Mouse (Mus musculus): ENCODE measurements around the gene Ldhc. TPM values are rescaled to one million over a fixed set of nuclear protein-coding genes. Genes with fewer than 3 reads are reported as not detected.

Gene Ldhc
- polyA plus RNA-seq, 1 experiment from 2014 or later = not detected

DNA sequence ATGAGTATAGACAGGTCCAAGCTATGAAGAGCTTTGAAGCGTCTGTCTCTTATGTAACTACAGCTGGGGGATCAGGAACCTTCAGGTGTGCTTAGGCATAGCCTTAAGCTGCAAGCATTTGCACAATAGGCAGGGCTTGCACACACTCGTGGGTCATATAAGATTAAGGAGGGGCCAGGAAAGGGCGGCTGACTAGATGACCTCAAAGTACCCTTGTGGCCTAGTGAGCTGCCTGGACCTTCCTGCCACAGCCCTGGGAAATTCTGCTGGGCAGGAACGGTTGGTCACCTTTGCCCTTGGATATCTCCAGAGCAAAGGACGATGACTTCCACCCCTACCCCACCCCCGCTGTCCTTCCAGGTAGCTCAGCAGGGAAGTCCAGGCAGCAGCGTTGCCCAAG, 21.6 kb upstream of the Ldhc start:
- ATAC-seq (replicated peaks; ENCODE audit: low FRiP score, low TSS enrichment, low read depth) = peak; percentile 33
- Histone ChIP-seq H3K4me1 (replicated peaks; ENCODE audit: control insufficient read depth, insufficient read depth, low read length) (peaks cover 30% of the 10 kb centered on the region), H3K4me2 (ENCODE audit: low read length) (peak overlapping the region; percentile 24; the same call in 1 of the 2 replicates), H3K9ac (ENCODE audit: low read length) (no peak overlapping the region), H3K4me3 (ENCODE audit: low read depth, low read length) (no peak overlapping the region), H3K27ac (ENCODE audit: low read depth) (peak overlapping the region; percentile 77), H3K36me3 (ENCODE audit: control insufficient read depth, insufficient read depth, low read length) (no peaks in the 10 kb centered on the region), H3K9me3 (ENCODE audit: control insufficient read depth, low read length) (no peaks in the 10 kb centered on the region), H3K27me3 (replicated peaks; ENCODE audit: control insufficient read depth, insufficient read depth, low read length) (no peaks in the 10 kb centered on the region)
- no peak for DNase-seq (ENCODE audit: low spot score)
- WGBS = 23% methylated on average over 7 of the region's 7 CpGs

DNA sequence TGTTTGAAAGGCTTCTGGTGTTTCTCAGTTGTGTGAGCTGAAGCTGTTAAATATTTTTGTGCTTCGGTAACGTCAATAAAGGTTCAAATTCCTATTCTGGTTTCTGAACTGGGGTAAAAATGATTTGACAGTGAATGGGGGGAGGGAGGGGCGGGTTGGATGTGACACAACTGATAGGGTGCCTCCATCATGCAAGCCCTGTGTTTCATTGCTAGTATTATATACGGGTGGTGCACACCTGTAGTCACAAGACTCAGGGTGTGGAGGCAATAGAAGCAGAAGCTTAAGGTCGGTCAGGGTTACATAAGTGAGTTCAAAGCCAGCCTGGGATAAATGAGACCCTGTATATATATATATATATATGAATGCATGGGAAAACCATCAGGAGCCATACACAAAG, 21.1 kb upstream of the Ldhc start:
- H3K4me3 ChIP-seq (ENCODE audit: low read depth, low read length) = no peak overlapping the region
- H3K4me1 ChIP-seq (replicated peaks; ENCODE audit: control insufficient read depth, insufficient read depth, low read length) = peaks cover 30% of the 10 kb centered on the region
- ATAC-seq (replicated peaks; ENCODE audit: low FRiP score, low TSS enrichment, low read depth) (no peak), DNase-seq (ENCODE audit: low spot score) (no peak)
- H3K36me3 ChIP-seq (ENCODE audit: control insufficient read depth, insufficient read depth, low read length) = no peaks in the 10 kb centered on the region
- peak overlapping the region; percentile 77; the same call in 1 of the 2 replicates for H3K27ac ChIP-seq (ENCODE audit: low read depth)
- no peak overlapping the region for H3K9ac ChIP-seq (ENCODE audit: low read length)
- WGBS = 59% methylated on average over 5 of the region's 5 CpGs
- H3K9me3 ChIP-seq (ENCODE audit: control insufficient read depth, low read length) = no peaks in the 10 kb centered on the region
- H3K4me2 ChIP-seq (ENCODE audit: low read length) = no peak overlapping the region
- no peaks in the 10 kb centered on the region for H3K27me3 ChIP-seq (replicated peaks; ENCODE audit: control insufficient read depth, insufficient read depth, low read length)

GRCm38 (mm10) chr7:46840326-46840725, 20.7 kb upstream of the Ldhc start:
- Histone ChIP-seq H3K4me1 (replicated peaks; ENCODE audit: control insufficient read depth, insufficient read depth, low read length) (peaks cover 30% of the 10 kb centered on the region), H3K27ac (ENCODE audit: low read depth) (no peak overlapping the region), H3K9me3 (ENCODE audit: control insufficient read depth, low read length) (no peaks in the 10 kb centered on the region), H3K9ac (ENCODE audit: low read length) (no peak overlapping the region), H3K4me2 (ENCODE audit: low read length) (no peak overlapping the region), H3K27me3 (replicated peaks; ENCODE audit: control insufficient read depth, insufficient read depth, low read length) (no peaks in the 10 kb centered on the region), H3K4me3 (ENCODE audit: low read depth, low read length) (no peak overlapping the region), H3K36me3 (ENCODE audit: control insufficient read depth, insufficient read depth, low read length) (no peaks in the 10 kb centered on the region)
- ATAC-seq (replicated peaks; ENCODE audit: low FRiP score, low TSS enrichment, low read depth) = no peak
- WGBS = 33% methylated on average over 4 of the region's 4 CpGs
- DNase-seq (ENCODE audit: low spot score) = no peak

DNA sequence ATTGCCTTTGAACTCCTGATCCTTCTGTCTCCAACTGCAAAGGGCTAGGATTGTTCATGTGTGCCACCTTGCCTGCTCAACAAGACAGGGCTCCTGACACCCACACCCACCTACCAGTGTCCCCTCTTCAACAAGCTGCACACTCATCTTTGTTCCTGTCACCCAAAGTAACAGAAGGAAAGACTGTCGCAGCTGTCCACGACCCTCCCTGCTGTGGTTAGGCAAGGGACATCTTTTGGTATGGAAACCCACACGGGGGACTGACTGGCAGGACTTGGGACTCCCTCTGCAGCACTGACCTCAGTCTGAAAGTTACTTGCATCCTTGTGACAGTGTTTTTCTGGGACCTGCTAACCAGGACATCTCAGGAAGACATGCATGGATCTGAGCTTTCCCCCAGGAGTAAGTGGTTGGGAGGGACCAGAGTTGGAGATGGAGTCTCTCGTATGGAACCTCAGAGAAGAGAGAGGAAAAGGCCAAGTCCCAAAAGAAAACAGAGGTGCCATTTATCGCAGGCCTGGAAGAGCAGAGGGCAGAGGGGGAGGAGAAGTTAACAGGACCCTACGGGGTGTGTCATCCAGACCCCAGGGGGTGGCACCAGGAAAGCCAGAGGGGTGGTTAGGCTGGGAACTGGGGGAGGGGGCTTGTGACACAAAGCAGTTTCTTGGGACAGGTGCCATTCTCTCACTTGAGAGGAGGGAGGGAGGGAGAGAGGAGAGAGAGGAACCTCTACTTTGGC, 20.0 kb upstream of the Ldhc start, which contains the start of gene Ldha:
TSS of gene Ldha (plus strand) at position 689 of the 739 bp plus-strand sequence.
- H3K4me3 ChIP-seq (ENCODE audit: low read depth, low read length) = no peak within 1 kb of the TSS
- no peaks in the 10 kb centered on the region for H3K27me3 ChIP-seq (replicated peaks; ENCODE audit: control insufficient read depth, insufficient read depth, low read length)
- ATAC-seq (replicated peaks; ENCODE audit: low FRiP score, low TSS enrichment, low read depth) = no peak
- no peaks in the 10 kb centered on the region for H3K36me3 ChIP-seq (ENCODE audit: control insufficient read depth, insufficient read depth, low read length)
- no peak within 1 kb of the TSS for H3K9ac ChIP-seq (ENCODE audit: low read length)
- no peak within 1 kb of the TSS for H3K4me2 ChIP-seq (ENCODE audit: low read length)
- no peaks in the 10 kb centered on the region for H3K9me3 ChIP-seq (ENCODE audit: control insufficient read depth, low read length)
- H3K4me1 ChIP-seq (replicated peaks; ENCODE audit: control insufficient read depth, insufficient read depth, low read length) = peaks cover 30% of the 10 kb centered on the region
- 30% methylated on average over 6 of the region's 6 CpGs for WGBS
- DNase-seq (ENCODE audit: low spot score) = no peak
- no peak within 1 kb of the TSS for H3K27ac ChIP-seq (ENCODE audit: low read depth)

GRCm38 (mm10) chr7:46842278-46842677, 18.7 kb upstream of the Ldhc start:
- DNase-seq (ENCODE audit: low spot score) (no peak), ATAC-seq (replicated peaks; ENCODE audit: low FRiP score, low TSS enrichment, low read depth) (no peak)
- H3K36me3 ChIP-seq (ENCODE audit: control insufficient read depth, insufficient read depth, low read length) = no peaks in the 10 kb centered on the region
- 29% methylated on average over 5 of the region's 5 CpGs for WGBS
- H3K27ac ChIP-seq (ENCODE audit: low read depth) = no peak overlapping the region
- H3K4me3 ChIP-seq (ENCODE audit: low read depth, low read length) = no peak overlapping the region
- no peak overlapping the region for H3K4me2 ChIP-seq (ENCODE audit: low read length)
- peaks cover 35% of the 10 kb centered on the region for H3K4me1 ChIP-seq (replicated peaks; ENCODE audit: control insufficient read depth, insufficient read depth, low read length)
- H3K27me3 ChIP-seq (replicated peaks; ENCODE audit: control insufficient read depth, insufficient read depth, low read length) = no peaks in the 10 kb centered on the region
- H3K9ac ChIP-seq (ENCODE audit: low read length) = no peak overlapping the region
- no peaks in the 10 kb centered on the region for H3K9me3 ChIP-seq (ENCODE audit: control insufficient read depth, low read length)

DNA sequence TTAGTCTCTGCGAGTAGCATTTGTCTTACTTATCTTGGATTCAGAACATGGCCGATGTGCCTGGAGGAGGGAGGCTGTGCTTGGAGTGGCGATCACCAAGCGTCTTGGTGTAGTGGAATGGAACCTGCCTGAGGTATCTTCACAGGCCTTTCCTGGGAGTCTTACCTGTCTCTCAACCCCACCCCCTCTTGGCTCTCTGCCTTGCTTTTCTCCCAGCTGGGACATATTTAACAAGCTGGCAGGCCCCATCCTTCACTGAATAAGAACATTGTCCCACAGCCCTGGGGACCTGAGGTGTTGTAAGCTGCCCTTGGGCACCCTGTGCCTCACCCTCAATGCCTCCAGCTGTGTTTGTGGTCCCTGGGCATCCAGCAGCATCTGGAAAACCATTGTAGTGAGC, 17.4 kb upstream of the Ldhc start:
- Histone ChIP-seq H3K27ac (ENCODE audit: low read depth) (no peak overlapping the region), H3K9me3 (ENCODE audit: control insufficient read depth, low read length) (no peaks in the 10 kb centered on the region), H3K36me3 (ENCODE audit: control insufficient read depth, insufficient read depth, low read length) (peaks cover 9% of the 10 kb centered on the region), H3K4me1 (replicated peaks; ENCODE audit: control insufficient read depth, insufficient read depth, low read length) (peaks cover 25% of the 10 kb centered on the region), H3K27me3 (replicated peaks; ENCODE audit: control insufficient read depth, insufficient read depth, low read length) (no peaks in the 10 kb centered on the region), H3K4me3 (ENCODE audit: low read depth, low read length) (no peak overlapping the region), H3K9ac (ENCODE audit: low read length) (no peak overlapping the region), H3K4me2 (ENCODE audit: low read length) (no peak overlapping the region)
- ATAC-seq (replicated peaks; ENCODE audit: low FRiP score, low TSS enrichment, low read depth) = no peak
- no peak for DNase-seq (ENCODE audit: low spot score)
- WGBS = 88% methylated on average over 4 of the region's 4 CpGs

DNA sequence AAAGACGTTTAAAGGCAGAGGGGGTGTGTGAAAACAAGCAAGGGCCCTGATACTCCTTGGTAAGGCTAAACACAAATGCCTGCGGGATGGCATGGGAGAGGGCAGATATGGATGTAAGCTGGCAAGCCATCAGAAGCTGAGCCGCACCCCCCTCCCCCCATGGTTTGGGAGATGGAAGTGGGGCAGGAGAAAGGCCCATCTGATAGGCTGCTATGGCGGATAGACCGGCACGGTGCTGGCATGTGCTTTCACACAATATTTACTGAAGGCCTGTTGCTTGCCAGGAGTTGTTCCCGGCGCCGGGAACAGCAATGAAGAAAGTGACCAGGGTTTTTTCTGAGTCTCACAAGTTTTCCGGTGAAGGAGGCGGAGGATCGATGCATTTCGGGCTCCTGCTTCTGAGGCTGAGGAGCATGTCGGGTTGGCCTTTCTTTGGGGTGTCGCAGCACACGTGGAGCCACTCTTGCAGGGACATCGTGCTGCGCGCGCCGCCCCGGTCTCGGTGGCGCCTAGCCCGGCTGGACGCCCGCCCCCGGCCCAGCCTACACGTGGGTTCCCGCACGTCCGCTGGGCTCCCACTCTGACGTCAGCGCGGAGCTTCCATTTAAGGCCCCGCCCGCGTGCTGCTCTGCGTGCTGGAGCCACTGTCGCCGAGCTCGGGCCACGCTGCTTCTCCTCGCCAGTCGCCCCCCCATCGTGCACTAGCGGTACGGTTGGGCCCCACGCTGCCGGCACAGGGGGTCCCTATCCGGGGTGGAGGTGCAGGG, 15.6 kb upstream of the Ldhc start:
- 1% methylated on average over 51 of the region's 51 CpGs for WGBS
- Histone ChIP-seq H3K27me3 (replicated peaks; ENCODE audit: control insufficient read depth, insufficient read depth, low read length) (no peaks in the 10 kb centered on the region), H3K27ac (ENCODE audit: low read depth) (peak overlapping the region; percentile 97), H3K9ac (ENCODE audit: low read length) (peak overlapping the region; percentile 98), H3K4me2 (ENCODE audit: low read length) (peak overlapping the region; percentile 91), H3K9me3 (ENCODE audit: control insufficient read depth, low read length) (no peaks in the 10 kb centered on the region), H3K4me3 (ENCODE audit: low read depth, low read length) (peak overlapping the region; percentile 96), H3K36me3 (ENCODE audit: control insufficient read depth, insufficient read depth, low read length) (peaks cover 27% of the 10 kb centered on the region), H3K4me1 (replicated peaks; ENCODE audit: control insufficient read depth, insufficient read depth, low read length) (peaks cover 8% of the 10 kb centered on the region)
- ATAC-seq (replicated peaks; ENCODE audit: low FRiP score, low TSS enrichment, low read depth) (peak; percentile 90), DNase-seq (ENCODE audit: low spot score) (peak; percentile 98)

GRCm38 (mm10) chr7:46845978-46846485, 15.0 kb upstream of the Ldhc start:
- Histone ChIP-seq H3K4me3 (ENCODE audit: low read depth, low read length) (peak overlapping the region; percentile 96), H3K4me2 (ENCODE audit: low read length) (peak overlapping the region; percentile 91), H3K27me3 (replicated peaks; ENCODE audit: control insufficient read depth, insufficient read depth, low read length) (no peaks in the 10 kb centered on the region), H3K9ac (ENCODE audit: low read length) (peak overlapping the region; percentile 98), H3K36me3 (ENCODE audit: control insufficient read depth, insufficient read depth, low read length) (peaks cover 34% of the 10 kb centered on the region), H3K9me3 (ENCODE audit: control insufficient read depth, low read length) (no peaks in the 10 kb centered on the region), H3K4me1 (replicated peaks; ENCODE audit: control insufficient read depth, insufficient read depth, low read length) (peaks cover 5% of the 10 kb centered on the region), H3K27ac (ENCODE audit: low read depth) (peak overlapping the region; percentile 97)
- no peak; the same call in 1 of the 2 replicates for ATAC-seq (replicated peaks; ENCODE audit: low FRiP score, low TSS enrichment, low read depth)
- DNase-seq (ENCODE audit: low spot score) = no peak
- WGBS = under 1% methylated on average over 36 of the region's 36 CpGs
